Mouse (Mus musculus): ENCODE measurements around the gene Tmod1. TPM values are rescaled to one million over a fixed set of nuclear protein-coding genes. Genes with fewer than 3 reads are reported as not detected.

The Tmod1 gene
- polyA plus RNA-seq, 2 experiments: 32.2 to 41.7 TPM

- ATAC-seq (ENCODE audit: insufficient read depth): peak; percentile 12; the same call in 1 of the 2 replicates
- Histone ChIP-seq H3K9ac (replicated peaks) (peak overlapping the region; percentile 81), H3K27me3 (ENCODE audit: control insufficient read depth, insufficient read depth, low read length) (peaks cover 7% of the 10 kb centered on the region), H3K4me1 (replicated peaks; ENCODE audit: control insufficient read depth in 2 of 2, insufficient read depth in 2 of 2, low read length in 1 of 2) (peaks cover 20 to 37% of the 10 kb centered on the region in 2 experiments), H3K4me2 (ENCODE audit: low read depth) (peak overlapping the region; percentile 84), H3K9me3 (ENCODE audit: control insufficient read depth, low read length) (no peaks in the 10 kb centered on the region), H3K27ac (peak overlapping the region; percentile 97), H3K36me3 (replicated peaks; ENCODE audit: control insufficient read depth, insufficient read depth, low read depth) (peaks cover 22% of the 10 kb centered on the region), H3K4me3 (ENCODE audit: insufficient read depth in 1 of 2, low read depth in 2 of 2, low read length in 2 of 2) (peak overlapping the region; percentile 71 to 94)
- no peak for TF ChIP-seq EP300 (IDR thresholded peaks at IDR 0.05; ENCODE audit: low read depth)
- TF ChIP-seq CTCF (IDR thresholded peaks at IDR 0.05; ENCODE audit: low read depth): no peak
- peak; percentile 47 to 50 (median 49) for DNase-seq (ENCODE audit: low read depth in 3 of 3, low spot score in 3 of 3)
- 12% methylated on average over 6 of the region's 6 CpGs for WGBS (ENCODE audit: insufficient replicate concordance)
Measured at GRCm38 (mm10) chr4:46039899-46040298, 1.2 kb downstream of the Tmod1 start.

- DNase-seq (ENCODE audit: low read depth in 3 of 3, low spot score in 3 of 3): peak; percentile 95 to 96 (median 96)
- Histone ChIP-seq H3K4me2 (ENCODE audit: low read depth) (peak overlapping the region; percentile 84), H3K27me3 (ENCODE audit: control insufficient read depth, insufficient read depth, low read length) (peaks cover 7% of the 10 kb centered on the region), H3K9ac (replicated peaks) (peak overlapping the region; percentile 93), H3K4me1 (replicated peaks; ENCODE audit: control insufficient read depth in 2 of 2, insufficient read depth in 2 of 2, low read length in 1 of 2) (peaks cover 20 to 33% of the 10 kb centered on the region in 2 experiments), H3K36me3 (replicated peaks; ENCODE audit: control insufficient read depth, insufficient read depth, low read depth) (peaks cover 29% of the 10 kb centered on the region), H3K4me3 (ENCODE audit: insufficient read depth in 1 of 2, low read depth in 2 of 2, low read length in 2 of 2) (peak overlapping the region; percentile 71 to 94), H3K9me3 (ENCODE audit: control insufficient read depth, low read length) (no peaks in the 10 kb centered on the region), H3K27ac (peak overlapping the region; percentile 97)
- peak; percentile 84 for ATAC-seq (ENCODE audit: insufficient read depth)
- TF ChIP-seq EP300 (IDR thresholded peaks at IDR 0.05; ENCODE audit: low read depth): peak; percentile 95
- peak; percentile 71 for TF ChIP-seq CTCF (IDR thresholded peaks at IDR 0.05; ENCODE audit: low read depth)
- 2% methylated on average over 9 of the region's 9 CpGs for WGBS (ENCODE audit: insufficient replicate concordance)
Measured at GRCm38 (mm10) chr4:46040594-46041192, 2.0 kb downstream of the Tmod1 start.

GRCm38 (mm10) chr4:46041761-46042504, 3.2 kb downstream of the Tmod1 start:
- peaks cover 20 to 33% of the 10 kb centered on the region in 2 experiments for H3K4me1 ChIP-seq (replicated peaks; ENCODE audit: control insufficient read depth in 2 of 2, insufficient read depth in 2 of 2, low read length in 1 of 2)
- H3K4me2 ChIP-seq (ENCODE audit: low read depth): peak overlapping the region; percentile 84
- ATAC-seq (ENCODE audit: insufficient read depth): peak; percentile 44
- DNase-seq (ENCODE audit: low read depth in 3 of 3, low spot score in 3 of 3): peak; percentile 42 to 59 (median 44)
- no peaks in the 10 kb centered on the region for H3K9me3 ChIP-seq (ENCODE audit: control insufficient read depth, low read length)
- peak overlapping the region; percentile 97 for H3K27ac ChIP-seq
- peaks cover 39% of the 10 kb centered on the region for H3K36me3 ChIP-seq (replicated peaks; ENCODE audit: control insufficient read depth, insufficient read depth, low read depth)
- 8% methylated on average over 7 of the region's 7 CpGs for WGBS (ENCODE audit: insufficient replicate concordance)
- peaks cover 7% of the 10 kb centered on the region for H3K27me3 ChIP-seq (ENCODE audit: control insufficient read depth, insufficient read depth, low read length)
- TF ChIP-seq CTCF (IDR thresholded peaks at IDR 0.05; ENCODE audit: low read depth): no peak
- no peak; the same call in 1 of the 2 replicates for TF ChIP-seq EP300 (IDR thresholded peaks at IDR 0.05; ENCODE audit: low read depth)
- H3K4me3 ChIP-seq (ENCODE audit: insufficient read depth in 1 of 2, low read depth in 2 of 2, low read length in 2 of 2): peak overlapping the region; percentile 71 to 94
- peak overlapping the region; percentile 93 for H3K9ac ChIP-seq (replicated peaks)

GRCm38 (mm10) chr4:46042505-46042850, 3.7 kb downstream of the Tmod1 start:
- Histone ChIP-seq H3K4me1 (replicated peaks; ENCODE audit: control insufficient read depth in 2 of 2, insufficient read depth in 2 of 2, low read length in 1 of 2) (peaks cover 20 to 33% of the 10 kb centered on the region in 2 experiments), H3K27me3 (ENCODE audit: control insufficient read depth, insufficient read depth, low read length) (peaks cover 7% of the 10 kb centered on the region), H3K36me3 (replicated peaks; ENCODE audit: control insufficient read depth, insufficient read depth, low read depth) (peaks cover 44% of the 10 kb centered on the region), H3K27ac (peak overlapping the region; percentile 97), H3K9me3 (ENCODE audit: control insufficient read depth, low read length) (no peaks in the 10 kb centered on the region), H3K4me3 (ENCODE audit: insufficient read depth in 1 of 2, low read depth in 2 of 2, low read length in 2 of 2) (peak overlapping the region; percentile 71 to 94), H3K4me2 (ENCODE audit: low read depth) (peak overlapping the region; percentile 84), H3K9ac (replicated peaks) (peak overlapping the region; percentile 93)
- DNase-seq (ENCODE audit: low read depth in 3 of 3, low spot score in 3 of 3) (peak in 2 of 3 experiments; percentile 56 to 57), ATAC-seq (ENCODE audit: insufficient read depth) (peak; percentile 55)
- 17% methylated on average over 5 of the region's 5 CpGs for WGBS (ENCODE audit: insufficient replicate concordance)
- TF ChIP-seq CTCF (IDR thresholded peaks at IDR 0.05; ENCODE audit: low read depth) (no peak), EP300 (IDR thresholded peaks at IDR 0.05; ENCODE audit: low read depth) (no peak; the same call in 1 of the 2 replicates)

GRCm38 (mm10) chr4:46043361-46043760, 4.6 kb downstream of the Tmod1 start:
- H3K27me3 ChIP-seq (ENCODE audit: control insufficient read depth, insufficient read depth, low read length): peaks cover under 1% of the 10 kb centered on the region; the same call in 1 of the 2 replicates
- DNase-seq (ENCODE audit: low read depth in 3 of 3, low spot score in 3 of 3) (no peak), ATAC-seq (ENCODE audit: insufficient read depth) (no peak)
- peaks cover 52% of the 10 kb centered on the region for H3K36me3 ChIP-seq (replicated peaks; ENCODE audit: control insufficient read depth, insufficient read depth, low read depth)
- 76% methylated on average over 8 of the region's 8 CpGs for WGBS (ENCODE audit: insufficient replicate concordance)
- H3K4me3 ChIP-seq (ENCODE audit: insufficient read depth in 1 of 2, low read depth in 2 of 2, low read length in 2 of 2): peak overlapping the region; percentile 71 to 94; a peak in 3 of 4 replicates
- peak overlapping the region; percentile 84 for H3K4me2 ChIP-seq (ENCODE audit: low read depth)
- TF ChIP-seq CTCF (IDR thresholded peaks at IDR 0.05; ENCODE audit: low read depth) (no peak), EP300 (IDR thresholded peaks at IDR 0.05; ENCODE audit: low read depth) (no peak)
- H3K9ac ChIP-seq (replicated peaks): peak overlapping the region; percentile 93
- H3K4me1 ChIP-seq (replicated peaks; ENCODE audit: control insufficient read depth in 2 of 2, insufficient read depth in 2 of 2, low read length in 1 of 2): peaks cover 15 to 31% of the 10 kb centered on the region in 2 experiments
- H3K27ac ChIP-seq: peak overlapping the region; percentile 97
- H3K9me3 ChIP-seq (ENCODE audit: control insufficient read depth, low read length): no peaks in the 10 kb centered on the region
